10 mouse cellular contexts compared by ENCODE assay signal in the genomic region with DNA sequence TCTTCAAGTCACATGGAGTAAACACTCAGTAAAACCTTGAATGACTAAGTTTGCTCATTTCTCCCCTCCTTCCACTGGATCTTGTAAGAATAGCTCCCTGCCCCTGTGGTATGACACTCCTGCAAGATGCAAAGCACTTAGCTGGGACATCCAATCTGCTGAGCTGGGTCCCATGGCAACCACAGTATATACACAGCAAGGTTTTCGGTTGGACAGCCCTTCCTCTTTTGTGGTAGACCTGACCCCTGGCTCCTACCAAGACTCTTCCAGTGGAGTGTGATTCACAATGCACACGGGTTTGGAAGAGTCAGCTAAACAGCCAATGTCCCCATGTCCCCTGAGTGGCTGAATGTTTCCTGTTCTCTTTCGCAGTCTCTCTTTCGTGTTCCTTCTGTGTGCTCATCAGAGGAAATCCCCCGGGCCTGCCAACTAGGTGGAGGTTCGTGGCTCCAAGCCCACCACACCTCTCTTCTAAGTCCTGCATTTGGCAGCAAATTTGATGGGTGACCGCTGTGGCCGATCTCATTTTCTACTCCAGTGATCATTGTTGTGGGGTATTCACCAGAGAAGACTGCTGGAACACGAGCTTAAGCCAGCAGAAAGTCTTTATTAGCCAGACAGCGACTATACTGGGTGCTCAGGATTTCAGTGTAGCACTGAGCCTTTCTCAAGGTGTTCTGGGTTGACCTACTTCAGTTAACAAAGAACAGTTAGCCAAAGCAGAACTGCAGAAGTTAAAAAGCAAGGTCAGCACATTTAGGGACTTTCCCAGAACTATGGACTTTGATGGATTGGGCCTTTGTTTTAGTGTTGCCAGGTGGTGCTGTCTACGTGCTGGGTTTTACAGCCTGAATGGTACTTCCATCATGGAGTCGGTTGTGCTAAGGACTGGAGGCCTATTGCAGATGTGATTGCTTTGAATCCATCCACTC. TPM values are rescaled to one million over a fixed set of nuclear protein-coding genes. Genes with fewer than 3 reads are reported as not detected.
A peak's percentile ranks its signal among the peaks of the same experiment; 100 is the strongest.
DNase-seq lines count a peak whose midpoint lies in the region; ATAC-seq lines count a peak whose summit lies in the region.
"Had no signal": no experiment of that assay in that cellular context is flagged by ENCODE, and none has a peak within 500 bp of the region (broad histone marks: within the 10 kb centered on the region; RNA-seq: fewer than 3 reads in every experiment).

No protein-coding gene starts in this region.

- no peak overlapping the region for H3K4me3 ChIP-seq in forebrain, embryonic 14.5 days (ENCODE audit: low read depth, low read length)
- H3K4me3 ChIP-seq in forebrain, embryonic 12.5 days (replicated peaks), result no peak overlapping the region
- H3K4me3 ChIP-seq: heart, embryonic 13.5 days had no signal

- no peaks in the 10 kb centered on the region for H3K36me3 ChIP-seq in forebrain, embryonic 14.5 days (ENCODE audit: control insufficient read depth, insufficient read depth, low read length)
- no peaks in the 10 kb centered on the region for H3K36me3 ChIP-seq in forebrain, embryonic 12.5 days (replicated peaks)
- H3K36me3 ChIP-seq: heart, embryonic 13.5 days had no signal

- no peak for ATAC-seq in forebrain, embryonic 14.5 days
- ATAC-seq in forebrain, embryonic 12.5 days (ENCODE audit: low FRiP score), result no peak

- H3K27ac ChIP-seq in forebrain, embryonic 14.5 days (ENCODE audit: low read depth, low read length), result no peak overlapping the region
- H3K27ac ChIP-seq in forebrain, embryonic 12.5 days, result no peak overlapping the region
- H3K27ac ChIP-seq: heart, embryonic 13.5 days had no signal

- no peak overlapping the region for H3K4me2 ChIP-seq in forebrain, embryonic 14.5 days (ENCODE audit: low read length)
- no peak overlapping the region for H3K4me2 ChIP-seq in forebrain, embryonic 12.5 days
- H3K4me2 ChIP-seq: heart, embryonic 13.5 days had no signal

- H3K27me3 ChIP-seq in forebrain, embryonic 14.5 days (replicated peaks; ENCODE audit: control insufficient read depth, insufficient read depth, low read length), result no peaks in the 10 kb centered on the region
- H3K27me3 ChIP-seq in forebrain, embryonic 12.5 days, result no peaks in the 10 kb centered on the region
- H3K27me3 ChIP-seq: heart, embryonic 13.5 days had no signal

- H3K9ac ChIP-seq in forebrain, embryonic 14.5 days (ENCODE audit: low read length), result no peak overlapping the region
- no peak overlapping the region for H3K9ac ChIP-seq in forebrain, embryonic 12.5 days
- H3K9ac ChIP-seq: heart, embryonic 13.5 days had no signal

- no peaks in the 10 kb centered on the region for H3K4me1 ChIP-seq in forebrain, embryonic 14.5 days (ENCODE audit: control insufficient read depth, insufficient read depth, low read length)
- H3K4me1 ChIP-seq in forebrain, embryonic 12.5 days, result peaks cover 13% of the 10 kb centered on the region; the same call in 1 of the 2 replicates

- peak; percentile 43 for DNase-seq in forebrain, embryonic 14.5 days (ENCODE audit: low spot score)
- peak; percentile 91 for DNase-seq in 416B (ENCODE audit: low read depth)
- DNase-seq in c-Kit-positive CD71-negative TER-119-negative erythroid progenitor cells, embryonic 14.5 days (ENCODE audit: low read depth), result peak; percentile 78
- peak; percentile 55 to 73 for DNase-seq in kidney, postnatal 36 days
- no peak for DNase-seq in urinary bladder, adult 2 months (ENCODE audit: low spot score)
- DNase-seq in layer of hippocampus, postnatal 25 days (ENCODE audit: extremely low spot score in 1 of 2, low spot score in 1 of 2), result no peak
- no peak for DNase-seq in cerebellum, postnatal 25 days
- DNase-seq: thymus, adult 2 months had no signal

- no peaks in the 10 kb centered on the region for H3K9me3 ChIP-seq in forebrain, embryonic 14.5 days (replicated peaks; ENCODE audit: control insufficient read depth, low read length)
- H3K9me3 ChIP-seq in forebrain, embryonic 12.5 days, result no peaks in the 10 kb centered on the region
- H3K9me3 ChIP-seq: heart, embryonic 13.5 days had no signal

- 55% methylated on average over 12 of the region's 12 CpGs for WGBS in forebrain, embryonic 14.5 days
- WGBS in forebrain, embryonic 12.5 days, result 66% methylated on average over 12 of the region's 12 CpGs

RNA-seq across cellular contexts. Expression of a gene that starts 29.8 kb away (rescaled TPM):
- polyA plus RNA-seq in forebrain, embryonic 14.5 days (2014; fragmentation: Nextera tagmentation; extraction: Ambion mirVana), result 0.26 and 0.50 TPM in 2 replicates
- polyA plus RNA-seq in forebrain, embryonic 12.5 days (2016; fragmentation: Nextera tagmentation; extraction: Ambion mirVana), result 1.7 and 2.6 TPM in 2 replicates
- 13.3 and 13.8 TPM in 2 replicates for polyA plus RNA-seq in urinary bladder, adult 2 months (2012; rRNA removed)
- total RNA-seq in layer of hippocampus, postnatal 25 days (2021), result 1 to 10 TPM; 1.7 to 2.2 TPM

Comparison
In these comparisons a context has a peak if more than half of its experiments do, and no peak if none do; other contexts are left out.
1. DNase-seq: peak in forebrain, embryonic 14.5 days (single experiment), 416B (single experiment), c-Kit-positive CD71-negative TER-119-negative erythroid progenitor cells, embryonic 14.5 days (single experiment) and kidney, postnatal 36 days (2 of 2); none in urinary bladder, adult 2 months (single experiment), layer of hippocampus, postnatal 25 days (0 of 2) and cerebellum, postnatal 25 days (0 of 2).